Mouse (Mus musculus): ENCODE results near the gene Gm3839. TPM values are rescaled to one million over a fixed set of nuclear protein-coding genes. Genes with fewer than 3 reads are reported as not detected.
"Not testable (repeated sequence)": the region's sequence is repeated elsewhere in the genome, so short reads cannot be mapped to it uniquely, and the experiment has no call there.

Gm3839 gene
- polyA plus RNA-seq (2012; rRNA removed) (0.48 and 0.59 TPM in 2 replicates), polyA plus RNA-seq (2014; fragmentation: Nextera tagmentation; extraction: Ambion mirVana) (1.5 and 1.7 TPM in 2 replicates)

GRCm38 (mm10) chr14:11356626-11357025 is at the start of gene Gm3839:
Gene Gm3839 (minus strand): TSS chr14:11356726.
- not testable (repeated sequence) for ATAC-seq (ENCODE audit: low FRiP score, low read depth); H3K4me1 ChIP-seq (ENCODE audit: control insufficient read depth, insufficient read depth, low read length); DNase-seq (ENCODE audit: low spot score); H3K4me2 ChIP-seq (replicated peaks; ENCODE audit: low read depth, low read length, severe bottlenecking); H3K4me3 ChIP-seq (replicated peaks; ENCODE audit: low read length); H3K9ac ChIP-seq (ENCODE audit: low read depth, low read length, severe bottlenecking); H3K9me3 ChIP-seq (ENCODE audit: control insufficient read depth, low read length); H3K36me3 ChIP-seq (ENCODE audit: control insufficient read depth, insufficient read depth, low read length); H3K27me3 ChIP-seq (ENCODE audit: control insufficient read depth, insufficient read depth, low read length); H3K27ac ChIP-seq (replicated peaks; ENCODE audit: low read depth, low read length)

DNA sequence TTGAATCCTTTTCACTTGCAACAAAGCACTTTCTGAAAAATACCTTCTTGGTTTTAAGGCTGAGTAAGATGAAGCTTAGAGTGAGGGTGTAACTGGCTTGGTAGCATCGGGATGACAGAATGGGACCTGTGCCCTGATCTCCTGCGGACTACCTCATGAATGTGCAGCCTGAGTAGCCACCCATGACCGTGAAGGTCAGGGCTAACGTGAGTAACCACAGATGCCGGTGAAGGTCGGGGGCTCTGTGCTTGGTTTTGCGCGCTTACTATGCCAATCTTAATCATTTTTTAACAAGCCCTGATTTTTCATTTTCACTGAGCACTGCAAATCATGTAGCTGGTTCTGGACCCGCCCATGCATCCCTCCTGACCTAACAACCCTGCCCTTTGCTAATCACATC is 49.1 kb upstream of the Gm3839 start:
- no peak for TF ChIP-seq POLR2A (IDR thresholded peaks at IDR 0.05; ENCODE audit: borderline replicate concordance, extremely low read depth, insufficient read depth, insufficient read length)
- Histone ChIP-seq H3K9me3 (ENCODE audit: control insufficient read depth, low read length) (no peaks in the 10 kb centered on the region), H3K4me1 (ENCODE audit: control insufficient read depth, insufficient read depth, low read length) (no peaks in the 10 kb centered on the region), H3K36me3 (ENCODE audit: control insufficient read depth, insufficient read depth, low read length) (no peaks in the 10 kb centered on the region), H3K4me3 (replicated peaks; ENCODE audit: low read length) (no peak overlapping the region), H3K9ac (ENCODE audit: low read depth, low read length, severe bottlenecking) (no peak overlapping the region), H3K27me3 (ENCODE audit: control insufficient read depth, insufficient read depth, low read length) (no peaks in the 10 kb centered on the region), H3K27ac (replicated peaks; ENCODE audit: low read depth, low read length) (no peak overlapping the region), H3K4me2 (replicated peaks; ENCODE audit: low read depth, low read length, severe bottlenecking) (no peak overlapping the region)
- WGBS = 80% methylated on average over 9 of the region's 9 CpGs
- no peak for DNase-seq (ENCODE audit: low spot score)
- ATAC-seq (ENCODE audit: low FRiP score, low read depth) = no peak

DNA sequence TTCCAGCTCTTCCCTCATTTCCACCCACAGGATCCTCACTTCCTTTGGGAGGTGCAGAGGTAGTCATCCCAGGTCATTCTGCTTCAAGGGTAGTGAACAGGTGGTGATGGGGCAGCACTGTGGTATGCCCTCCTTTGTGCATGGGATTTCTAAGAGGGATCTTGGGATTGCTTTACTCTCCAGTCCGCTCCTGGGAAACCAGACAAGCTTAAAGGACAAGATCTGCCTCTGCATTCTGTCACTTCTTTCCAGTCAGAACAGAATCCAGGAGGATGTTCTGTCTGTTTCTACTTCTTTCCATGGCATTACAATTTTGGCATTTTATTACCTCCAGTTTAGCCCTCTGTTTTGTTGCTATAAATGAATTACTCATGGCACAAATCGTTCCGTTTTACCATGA is 21.3 kb upstream of the Gm3839 start:
- H3K4me2 ChIP-seq (replicated peaks; ENCODE audit: low read depth, low read length, severe bottlenecking) = no peak overlapping the region
- DNase-seq (ENCODE audit: low spot score) (no peak), ATAC-seq (ENCODE audit: low FRiP score, low read depth) (no peak)
- no peaks in the 10 kb centered on the region for H3K9me3 ChIP-seq (ENCODE audit: control insufficient read depth, low read length)
- no peak overlapping the region for H3K27ac ChIP-seq (replicated peaks; ENCODE audit: low read depth, low read length)
- TF ChIP-seq POLR2A (IDR thresholded peaks at IDR 0.05; ENCODE audit: borderline replicate concordance, extremely low read depth, insufficient read depth, insufficient read length) = no peak
- no peak overlapping the region for H3K9ac ChIP-seq (ENCODE audit: low read depth, low read length, severe bottlenecking)
- no peaks in the 10 kb centered on the region for H3K4me1 ChIP-seq (ENCODE audit: control insufficient read depth, insufficient read depth, low read length)
- no peak overlapping the region for H3K4me3 ChIP-seq (replicated peaks; ENCODE audit: low read length)
- no peaks in the 10 kb centered on the region for H3K36me3 ChIP-seq (ENCODE audit: control insufficient read depth, insufficient read depth, low read length)
- WGBS = 83% methylated on average over 3 of the region's 3 CpGs
- no peaks in the 10 kb centered on the region for H3K27me3 ChIP-seq (ENCODE audit: control insufficient read depth, insufficient read depth, low read length)

- H3K9me3 ChIP-seq (ENCODE audit: control insufficient read depth, low read length) = no peaks in the 10 kb centered on the region
- no peak overlapping the region for H3K27ac ChIP-seq (replicated peaks; ENCODE audit: low read depth, low read length)
- DNase-seq (ENCODE audit: low spot score) = no peak
- no peak overlapping the region for H3K4me3 ChIP-seq (replicated peaks; ENCODE audit: low read length)
- ATAC-seq (ENCODE audit: low FRiP score, low read depth) = no peak
- H3K27me3 ChIP-seq (ENCODE audit: control insufficient read depth, insufficient read depth, low read length) = no peaks in the 10 kb centered on the region
- no peaks in the 10 kb centered on the region for H3K4me1 ChIP-seq (ENCODE audit: control insufficient read depth, insufficient read depth, low read length)
- WGBS = 81% methylated on average over 5 of the region's 5 CpGs
- no peak overlapping the region for H3K4me2 ChIP-seq (replicated peaks; ENCODE audit: low read depth, low read length, severe bottlenecking)
- TF ChIP-seq POLR2A (IDR thresholded peaks at IDR 0.05; ENCODE audit: borderline replicate concordance, extremely low read depth, insufficient read depth, insufficient read length) = no peak
- H3K36me3 ChIP-seq (ENCODE audit: control insufficient read depth, insufficient read depth, low read length) = no peaks in the 10 kb centered on the region
- H3K9ac ChIP-seq (ENCODE audit: low read depth, low read length, severe bottlenecking) = no peak overlapping the region
These were observed 18.7 kb upstream of the Gm3839 start for GRCm38 (mm10) chr14:11375225-11375624.

DNA sequence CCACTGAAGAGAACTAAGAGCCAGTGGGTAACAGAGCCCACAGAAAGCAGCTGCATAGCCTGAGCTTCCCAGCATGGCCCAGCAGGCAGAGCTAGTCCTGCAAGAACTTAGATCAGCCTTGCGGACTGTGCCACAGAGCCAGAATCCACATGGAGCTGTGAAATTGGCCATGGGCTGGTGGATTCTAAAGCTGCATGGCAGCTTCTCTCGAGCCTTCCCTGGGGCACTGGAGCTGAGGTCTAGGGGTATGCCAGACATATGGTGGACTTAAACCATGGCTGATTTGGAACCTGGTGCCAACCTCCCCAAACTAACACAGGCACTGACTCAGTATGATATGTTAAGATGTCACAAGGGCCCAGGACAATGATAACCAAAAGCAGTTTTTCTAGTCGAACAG is 10.4 kb downstream of the Gm3839 start:
- no peak overlapping the region for H3K4me3 ChIP-seq (replicated peaks; ENCODE audit: low read length)
- H3K4me2 ChIP-seq (replicated peaks; ENCODE audit: low read depth, low read length, severe bottlenecking) = no peak overlapping the region
- 0 out of 2 replicates have a peak, but pooled peaks cover 3% of the 10 kb centered on the region for H3K9me3 ChIP-seq (ENCODE audit: control insufficient read depth, low read length)
- ATAC-seq (ENCODE audit: low FRiP score, low read depth) = no peak
- no peak overlapping the region for H3K27ac ChIP-seq (replicated peaks; ENCODE audit: low read depth, low read length)
- no peak for TF ChIP-seq POLR2A (IDR thresholded peaks at IDR 0.05; ENCODE audit: borderline replicate concordance, extremely low read depth, insufficient read depth, insufficient read length)
- WGBS = 80% methylated on average over 3 of the region's 3 CpGs
- DNase-seq (ENCODE audit: low spot score) = no peak
- no peaks in the 10 kb centered on the region for H3K36me3 ChIP-seq (ENCODE audit: control insufficient read depth, insufficient read depth, low read length)
- H3K9ac ChIP-seq (ENCODE audit: low read depth, low read length, severe bottlenecking) = no peak overlapping the region
- no peaks in the 10 kb centered on the region for H3K27me3 ChIP-seq (ENCODE audit: control insufficient read depth, insufficient read depth, low read length)
- H3K4me1 ChIP-seq (ENCODE audit: control insufficient read depth, insufficient read depth, low read length) = no peaks in the 10 kb centered on the region

- no peak for DNase-seq (ENCODE audit: low spot score)
- no peak for TF ChIP-seq POLR2A (IDR thresholded peaks at IDR 0.05; ENCODE audit: borderline replicate concordance, extremely low read depth, insufficient read depth, insufficient read length)
- 54% methylated on average over 2 of the region's 2 CpGs for WGBS
These were observed 26.5 kb downstream of the Gm3839 start for GRCm38 (mm10) chr14:11329993-11330392.

More at GRCm38 (mm10) chr14:11329993-11330392, 26.5 kb downstream of the Gm3839 start:
- Histone ChIP-seq H3K9me3 (ENCODE audit: control insufficient read depth, low read length) (peaks cover 6% of the 10 kb centered on the region; the same call in 1 of the 2 replicates), H3K4me2 (replicated peaks; ENCODE audit: low read depth, low read length, severe bottlenecking) (no peak overlapping the region), H3K36me3 (ENCODE audit: control insufficient read depth, insufficient read depth, low read length) (no peaks in the 10 kb centered on the region), H3K9ac (ENCODE audit: low read depth, low read length, severe bottlenecking) (no peak overlapping the region), H3K4me1 (ENCODE audit: control insufficient read depth, insufficient read depth, low read length) (no peaks in the 10 kb centered on the region), H3K27ac (replicated peaks; ENCODE audit: low read depth, low read length) (no peak overlapping the region), H3K27me3 (ENCODE audit: control insufficient read depth, insufficient read depth, low read length) (no peaks in the 10 kb centered on the region), H3K4me3 (replicated peaks; ENCODE audit: low read length) (no peak overlapping the region)
- ATAC-seq (ENCODE audit: low FRiP score, low read depth) = no peak
